Mouse (Mus musculus) spleen, embryonic (tissue): ENCODE results near the gene Rgs3.

Source experiments
- CTCF ChIA-PET: fragments of 350-600 bp; sonication (Branson Sonifier 250); formaldehyde crosslinking; loops from one replicate; lab custom pipeline; 2022; lab: Charles Lee

The Rgs3 gene

DNA sequence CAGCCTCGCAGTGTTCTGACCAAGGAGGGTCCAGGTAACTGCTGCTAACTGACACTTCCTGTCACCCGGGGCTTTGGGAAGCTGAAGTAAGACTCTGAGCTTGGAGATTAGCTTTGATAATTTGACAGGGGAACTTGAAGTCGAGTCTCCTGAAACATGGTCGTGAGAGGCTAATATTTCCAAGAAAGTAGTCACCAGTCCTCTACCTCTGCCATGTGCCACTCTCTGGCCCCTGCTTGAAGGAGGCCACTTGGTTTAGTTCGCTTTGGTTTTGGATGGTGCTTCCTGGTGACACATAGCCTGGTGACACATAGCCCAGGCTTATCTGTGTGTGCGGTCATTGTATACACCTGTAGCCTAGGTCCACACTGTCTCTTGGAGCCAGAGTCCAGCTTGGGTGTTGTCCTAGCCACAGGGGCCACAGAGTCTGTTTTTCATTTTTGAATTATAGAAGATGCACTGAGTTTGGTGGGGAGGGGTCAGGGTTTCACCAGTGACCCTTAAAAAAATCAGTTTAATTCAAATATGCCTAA lies at the start of gene Rgs3:
TSS of gene Rgs3 (plus strand) at position 51 of the 533 bp plus-strand sequence.
- CTCF ChIA-PET: interaction anchor here (0.9 kb wide), 1 partner anchor 201 kb away, joined by 3 read pairs; no protein-coding TSS in a partner anchor

DNA sequence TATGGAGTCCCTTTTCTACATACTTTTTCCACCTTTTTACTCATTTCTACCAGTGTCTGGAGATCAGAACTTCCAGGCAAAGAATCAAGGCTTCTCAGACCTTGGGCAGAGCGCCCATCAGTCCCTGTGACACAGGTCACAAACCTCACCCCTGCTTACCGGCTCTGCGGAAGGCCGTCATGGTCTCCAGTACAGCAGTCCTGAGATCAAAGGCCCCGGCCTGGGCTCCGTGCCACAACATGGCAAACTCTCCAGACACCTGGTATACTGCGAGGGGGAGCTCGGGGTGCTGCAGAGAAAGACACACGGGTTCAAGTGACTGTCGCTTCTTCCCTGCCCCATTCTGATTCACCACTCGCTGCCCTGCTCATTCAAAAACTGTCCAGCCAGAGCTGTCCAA lies 49.7 kb upstream of the Rgs3 start:
- CTCF ChIA-PET: no interaction called here

DNA sequence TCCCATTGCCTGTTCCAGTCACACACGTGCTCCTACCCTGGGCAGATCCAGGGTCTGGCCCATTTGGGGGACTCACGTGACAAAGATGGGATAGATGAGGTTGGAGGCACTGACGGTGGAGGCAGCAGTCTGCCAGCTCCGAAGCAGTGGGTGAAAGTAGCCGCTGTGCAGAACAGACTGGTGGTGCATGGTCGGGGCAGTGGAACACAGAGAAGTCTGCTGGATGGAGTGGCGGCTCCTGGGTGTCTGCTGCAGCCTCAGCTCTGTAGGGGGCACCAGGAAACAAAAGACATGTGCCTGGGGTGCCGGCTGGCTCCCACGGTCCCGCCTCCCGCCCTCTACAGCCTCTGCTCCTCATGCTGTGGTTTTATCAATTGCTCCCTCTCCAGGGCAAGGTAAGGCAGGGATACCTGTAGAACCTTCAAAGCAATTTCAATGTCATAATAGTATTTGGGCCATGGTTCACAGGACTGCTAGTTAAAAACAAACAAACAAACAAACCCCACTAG lies 45.6 kb upstream of the Rgs3 start:
- CTCF ChIA-PET: no interaction called here

DNA sequence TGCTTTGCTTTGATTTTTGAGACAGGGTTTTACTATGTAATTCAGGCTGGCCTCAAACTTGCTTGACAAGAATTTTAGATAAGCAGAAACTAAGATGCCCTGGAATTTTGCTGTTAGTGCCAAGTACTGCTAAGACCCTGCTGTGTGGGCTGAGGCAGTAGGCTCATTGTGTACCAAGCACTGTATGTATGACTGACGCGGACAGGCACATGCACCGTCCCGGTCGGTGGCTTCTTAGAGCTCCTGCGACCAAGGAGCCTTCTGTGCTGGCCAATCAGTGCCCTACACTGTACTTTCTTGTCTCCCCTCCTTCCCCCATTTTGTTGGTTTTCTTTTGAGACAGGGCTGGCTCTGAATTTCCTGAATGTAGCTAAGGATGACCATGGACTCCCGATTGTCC lies 44.7 kb upstream of the Rgs3 start:
- CTCF ChIA-PET: no interaction called here

DNA sequence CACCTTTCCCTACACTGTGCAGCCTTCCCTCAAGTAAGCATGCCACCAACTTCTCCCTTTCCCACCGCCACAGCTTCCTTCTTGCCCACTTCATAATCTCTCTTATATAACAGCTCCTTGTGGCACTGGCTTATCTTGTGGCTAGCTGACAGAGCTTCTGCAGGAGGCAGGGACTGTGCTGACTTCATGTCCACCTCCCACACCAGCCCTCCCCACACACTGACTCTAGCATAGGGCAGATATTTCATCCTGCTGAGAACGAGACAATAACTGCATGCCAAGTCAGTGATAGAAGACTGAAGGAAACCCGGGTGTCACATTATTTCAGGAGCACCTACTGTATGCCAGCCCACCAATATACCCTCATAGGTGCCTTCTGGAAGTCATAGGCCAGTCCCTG lies 44.2 kb upstream of the Rgs3 start:
- CTCF ChIA-PET: no interaction called here

DNA sequence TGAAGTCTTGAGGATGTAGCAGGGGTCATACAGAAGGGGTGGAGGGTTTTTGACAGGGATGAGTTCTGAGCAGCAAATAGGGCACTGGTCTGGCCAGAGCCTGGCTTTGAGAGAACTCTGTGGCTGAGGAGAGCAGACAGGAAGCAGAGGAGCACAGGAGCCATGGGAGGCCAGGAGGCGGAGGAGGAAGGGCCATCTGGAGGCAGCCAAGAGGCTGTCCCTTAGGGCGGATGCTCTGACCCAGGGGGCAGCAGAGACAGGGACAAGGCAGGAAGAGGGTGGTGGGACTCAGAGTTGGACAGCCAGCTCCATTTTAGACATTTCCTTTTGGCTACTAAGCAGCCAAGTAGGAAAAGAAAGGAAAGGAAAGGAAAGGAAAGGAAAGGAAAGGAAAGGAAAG lies 43.6 kb upstream of the Rgs3 start:
- CTCF ChIA-PET: no interaction called here

DNA sequence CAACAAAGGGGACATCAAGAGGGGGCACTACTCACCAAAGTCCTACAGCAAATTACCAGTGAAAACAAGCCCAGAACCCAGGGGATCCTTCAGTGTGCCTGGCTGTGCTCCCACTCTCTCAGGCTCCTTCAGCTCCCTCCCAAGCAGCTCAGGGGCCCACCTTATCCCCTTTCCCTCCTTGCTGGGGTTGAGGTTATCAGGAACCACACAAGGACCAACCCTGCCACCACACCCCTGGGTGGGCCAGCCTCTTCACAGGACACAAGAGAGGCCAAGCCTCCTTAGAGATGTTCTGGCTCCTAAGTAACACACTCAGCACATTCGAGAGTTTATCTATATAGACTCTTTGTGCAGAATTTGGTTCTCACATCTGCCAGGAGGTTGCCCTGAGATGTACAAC lies 43.1 kb upstream of the Rgs3 start:
- CTCF ChIA-PET: no interaction called here

DNA sequence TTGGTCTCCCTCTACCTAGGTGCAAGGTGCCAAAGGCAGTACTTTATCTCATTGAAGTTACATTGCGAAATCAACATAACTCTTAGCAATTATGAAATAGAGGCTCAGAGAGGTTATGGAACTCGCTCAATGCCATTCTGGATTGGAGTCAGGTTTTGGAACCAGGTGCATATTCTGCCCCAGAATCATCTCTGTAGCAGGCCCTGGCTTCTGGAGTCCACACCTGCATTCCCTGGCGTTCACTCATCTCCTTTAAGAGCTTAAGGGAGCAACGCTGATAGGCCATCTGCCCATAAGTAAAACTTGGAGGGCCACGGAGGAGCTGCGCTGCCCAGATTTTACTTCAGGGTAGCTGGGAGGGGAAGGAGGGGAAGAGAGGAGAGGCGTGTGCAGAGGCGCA lies 42.6 kb upstream of the Rgs3 start:
- CTCF ChIA-PET: no interaction called here

DNA sequence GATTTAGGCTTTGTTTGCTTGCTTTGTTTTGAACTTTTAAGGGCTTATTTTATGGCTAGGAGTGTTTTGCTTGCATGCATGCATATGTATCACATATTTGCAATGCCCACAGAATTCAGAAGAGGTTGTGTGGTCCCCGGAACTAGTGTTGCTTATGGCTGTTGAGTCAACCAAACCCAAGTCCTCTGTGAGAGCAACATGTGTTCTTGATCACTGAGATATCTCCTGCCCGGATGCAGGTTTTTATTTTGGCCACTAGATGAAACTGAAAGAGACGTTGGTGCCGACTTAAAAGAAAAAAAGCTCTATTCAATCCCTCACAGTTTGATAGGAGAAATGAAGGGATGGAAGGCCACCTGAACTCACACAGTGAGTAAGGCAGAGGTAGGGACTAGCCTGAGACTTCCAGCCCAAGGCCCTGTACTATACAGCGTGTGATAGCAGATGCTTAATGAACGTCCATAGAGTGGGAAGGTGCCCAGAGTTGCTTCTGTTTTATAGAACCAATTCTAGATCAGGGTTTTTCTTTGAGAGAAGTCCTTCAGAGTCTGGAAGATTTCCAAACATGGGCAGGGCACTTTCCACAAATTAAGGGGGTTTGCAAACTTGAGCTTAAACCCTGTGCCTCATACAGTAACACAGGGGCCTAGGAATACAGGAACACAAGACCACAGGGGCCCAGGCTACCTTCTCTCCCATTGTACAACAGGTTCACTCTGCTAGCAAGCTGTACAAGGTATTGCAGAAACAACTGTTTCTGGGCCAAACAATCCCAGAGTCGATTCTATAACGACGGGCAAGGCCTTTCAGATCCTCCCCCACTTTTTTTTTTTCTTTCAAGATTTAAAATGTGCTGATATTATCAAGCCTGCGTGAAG lies 41.9 kb upstream of the Rgs3 start:
- CTCF ChIA-PET: no interaction called here

DNA sequence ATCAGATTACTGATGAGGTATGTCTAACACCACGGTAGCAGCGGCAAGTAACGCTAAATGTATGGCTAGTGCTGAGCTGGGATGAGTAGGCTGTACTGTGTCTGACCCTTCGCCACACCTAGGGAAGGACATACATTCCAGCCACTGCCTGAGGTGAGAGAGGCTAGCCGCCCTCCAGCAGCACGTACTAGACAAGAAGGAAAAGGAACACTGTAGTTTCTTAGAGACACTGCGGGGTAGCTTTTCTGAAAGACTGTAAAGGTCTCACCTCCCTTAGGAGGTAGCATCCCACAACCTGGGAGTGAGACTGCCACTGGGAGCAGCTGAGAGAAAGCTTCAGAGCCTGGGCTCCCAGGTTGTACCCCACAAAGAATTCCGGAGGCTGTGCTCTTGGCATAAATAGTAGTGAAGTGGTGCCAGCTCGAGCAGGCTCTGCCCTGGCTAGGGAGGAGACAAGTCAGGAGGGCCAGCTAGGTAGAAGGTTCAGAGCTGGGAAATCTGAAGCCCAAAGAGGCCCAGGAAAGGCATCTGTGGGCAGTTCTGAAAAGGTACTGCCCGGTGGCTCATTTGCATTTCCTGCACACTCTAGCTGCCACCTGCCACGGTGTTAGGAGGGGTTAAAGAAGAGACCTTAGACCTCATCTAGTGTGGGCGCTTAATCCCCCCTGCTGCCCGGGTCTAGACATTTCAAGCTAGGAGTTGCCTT lies 41.1 kb upstream of the Rgs3 start:
- CTCF ChIA-PET: no interaction called here

DNA sequence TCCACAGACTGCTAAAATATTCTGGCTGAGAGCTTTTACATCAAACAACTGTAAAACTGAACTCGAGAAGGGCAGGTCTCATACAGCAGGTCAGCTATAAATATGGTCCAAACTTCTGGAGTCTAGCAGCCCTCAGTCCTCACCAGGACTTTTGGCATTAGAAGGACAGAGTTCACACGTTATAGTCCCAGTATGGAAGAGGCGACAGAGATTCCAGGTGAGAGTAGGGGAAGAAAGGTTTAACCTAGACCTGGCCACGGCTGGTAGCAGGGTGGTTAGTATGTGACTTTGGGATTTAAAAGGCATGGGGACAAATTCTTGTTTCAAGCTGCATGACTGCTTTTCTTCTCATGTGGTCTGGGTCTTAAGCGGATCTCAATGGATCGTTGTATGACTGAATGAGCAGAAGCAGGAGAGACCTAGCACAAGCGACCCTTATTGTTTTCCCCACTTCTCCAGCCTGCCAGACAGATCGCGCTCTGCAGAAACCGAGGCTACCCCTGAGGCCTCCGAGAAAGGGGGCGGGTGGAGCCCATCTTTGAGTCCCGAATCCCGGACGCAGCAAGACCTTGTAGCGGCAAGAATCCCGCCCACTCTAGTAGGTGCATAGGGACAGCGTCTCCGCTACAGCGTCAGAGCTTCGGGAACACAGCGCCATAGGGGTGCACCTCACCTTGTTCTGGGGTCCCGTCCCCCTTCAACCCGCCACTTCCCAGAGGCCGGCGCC lies 40.4 kb upstream of the Rgs3 start:
- CTCF ChIA-PET: no interaction called here

DNA sequence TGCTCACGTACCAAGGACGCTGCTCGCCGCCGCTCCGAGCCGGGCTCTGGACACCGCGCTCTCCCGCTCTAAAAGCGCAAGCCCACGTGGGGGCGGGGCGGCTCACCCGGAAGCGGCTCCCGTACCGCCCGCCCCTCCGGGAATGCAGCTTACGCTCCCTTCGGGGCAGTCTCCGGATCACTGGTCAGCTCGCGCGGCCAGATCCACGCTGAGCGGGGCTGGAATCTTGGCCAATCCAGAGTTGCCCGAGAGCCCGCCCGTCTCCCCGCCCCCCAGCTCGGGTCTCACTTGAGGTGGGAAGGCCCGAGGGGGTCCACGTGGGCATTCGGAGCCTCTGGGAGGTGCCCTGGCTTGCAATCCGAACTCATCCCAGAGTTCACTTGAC lies 39.8 kb upstream of the Rgs3 start, which contains the start of gene Alad:
TSS of gene Alad (minus strand) at position 70 of the 385 bp plus-strand sequence.
- CTCF ChIA-PET: interaction anchor here (0.6 kb wide), 1 partner anchor 36 kb away, joined by 4 read pairs; no protein-coding TSS in a partner anchor

DNA sequence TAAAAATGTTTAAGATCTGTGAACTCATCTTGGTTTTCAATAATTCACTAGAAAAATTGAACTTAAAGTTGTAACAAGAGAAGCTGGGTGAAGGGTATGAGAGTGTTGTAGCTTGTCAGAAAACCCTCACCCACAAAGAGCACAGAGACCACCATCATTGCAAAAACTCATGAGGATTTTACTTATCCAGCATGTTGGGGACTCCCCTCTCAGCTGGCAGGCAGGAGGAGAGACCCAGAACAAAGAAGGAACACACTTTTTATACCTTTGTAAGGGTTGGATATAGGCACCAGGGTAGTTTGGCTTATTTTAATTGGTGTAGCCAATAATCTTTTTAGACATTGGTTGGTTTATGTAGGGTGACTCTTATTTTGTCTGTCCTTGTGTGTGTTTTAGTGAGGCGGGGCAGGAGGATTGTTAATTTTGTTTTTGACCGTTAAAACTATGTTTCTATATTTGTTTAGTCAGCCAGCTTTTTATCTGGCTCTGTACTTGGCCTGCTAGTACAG lies 38.7 kb upstream of the Rgs3 start:
- CTCF ChIA-PET: no interaction called here

DNA sequence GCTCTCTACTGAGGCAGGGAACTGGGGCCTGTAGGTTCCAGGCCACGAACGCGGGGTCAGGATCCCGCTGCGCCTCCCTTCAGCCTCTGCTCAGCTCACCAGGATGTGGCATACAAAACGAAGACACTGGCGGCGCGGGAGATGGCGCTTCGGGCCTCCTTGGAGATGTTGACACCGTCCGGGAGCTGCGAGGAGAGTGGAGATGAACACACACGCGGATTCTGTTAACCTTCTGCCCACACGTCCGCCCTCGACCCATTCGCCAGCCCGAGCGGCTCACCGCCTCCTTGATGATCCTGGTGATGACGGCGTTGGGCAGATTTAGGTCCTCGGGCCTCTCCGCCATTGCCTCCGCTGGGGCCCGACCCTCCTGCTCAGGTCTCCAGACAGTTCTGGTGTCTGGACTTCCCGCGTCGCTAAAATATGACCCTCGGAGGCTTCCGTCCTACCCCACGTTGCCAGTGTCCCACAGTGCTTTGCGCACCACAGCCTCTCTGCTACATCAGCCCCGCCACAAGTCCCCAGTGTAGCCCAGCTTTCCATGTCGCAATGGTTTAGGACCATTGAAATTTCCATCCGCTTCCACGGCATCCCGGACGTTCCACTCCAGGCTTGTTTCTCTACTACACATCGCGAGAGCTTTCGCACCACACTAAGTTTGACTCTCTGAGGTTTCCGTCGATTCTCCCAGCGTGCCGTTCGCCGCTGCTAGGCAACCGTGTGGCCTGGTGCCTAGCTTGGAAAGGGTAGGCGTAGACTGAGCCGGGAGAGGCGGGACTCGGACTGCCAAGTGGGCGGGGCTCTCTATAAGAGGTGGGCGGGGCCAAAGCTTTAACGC lies 34.8 kb upstream of the Rgs3 start, which contains the start of the genes Pole3 and 4933430I17Rik:
TSS of gene Pole3 (minus strand) at position 418 of the 838 bp plus-strand sequence.
TSS of gene 4933430I17Rik (plus strand) at position 719 of the 838 bp plus-strand sequence.
- CTCF ChIA-PET: interaction anchor here (0.7 kb wide), 3 partner anchors 43 to 1017 kb away, joined by 3 to 12 read pairs (median 6); no protein-coding TSS in a partner anchor

DNA sequence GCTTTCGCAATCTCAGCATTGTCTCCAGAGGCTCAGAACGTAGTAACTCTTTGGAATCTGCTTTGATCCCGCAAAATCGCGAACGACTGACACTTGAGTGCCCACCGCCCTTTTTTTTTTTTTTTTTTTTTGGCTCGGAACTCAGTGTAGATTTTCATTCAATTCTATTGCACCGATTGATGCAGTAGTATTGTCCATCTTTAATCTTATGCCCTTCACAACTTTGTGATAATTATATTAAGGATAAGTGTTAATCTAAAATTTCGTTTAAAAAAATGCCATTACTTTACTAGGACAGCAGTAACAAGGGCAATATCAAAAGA lies 34.2 kb upstream of the Rgs3 start:
- CTCF ChIA-PET: interaction anchor here (0.7 kb wide), 2 partner anchors 42 to 181 kb away, joined by 6 to 12 read pairs; no protein-coding TSS in a partner anchor

DNA sequence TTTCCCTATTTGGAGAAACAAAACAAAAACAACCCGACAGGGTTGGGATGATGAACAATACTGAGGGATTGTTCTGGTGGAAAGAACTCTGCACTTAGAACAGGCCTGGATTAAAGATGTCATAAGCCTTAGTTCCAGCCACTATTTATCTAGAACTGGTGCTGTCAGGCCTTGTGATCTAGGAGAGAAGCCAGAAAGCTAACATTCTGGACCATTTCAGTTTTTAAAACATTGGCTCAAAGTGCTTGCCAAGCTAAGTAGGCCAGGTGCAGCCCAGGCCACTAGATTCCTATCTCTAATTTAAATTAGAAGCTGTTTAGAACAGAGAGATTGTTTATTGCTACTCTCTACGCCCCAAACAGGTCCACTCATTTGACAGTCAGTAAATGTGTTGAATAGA lies 33.4 kb upstream of the Rgs3 start:
- CTCF ChIA-PET: no interaction called here

DNA sequence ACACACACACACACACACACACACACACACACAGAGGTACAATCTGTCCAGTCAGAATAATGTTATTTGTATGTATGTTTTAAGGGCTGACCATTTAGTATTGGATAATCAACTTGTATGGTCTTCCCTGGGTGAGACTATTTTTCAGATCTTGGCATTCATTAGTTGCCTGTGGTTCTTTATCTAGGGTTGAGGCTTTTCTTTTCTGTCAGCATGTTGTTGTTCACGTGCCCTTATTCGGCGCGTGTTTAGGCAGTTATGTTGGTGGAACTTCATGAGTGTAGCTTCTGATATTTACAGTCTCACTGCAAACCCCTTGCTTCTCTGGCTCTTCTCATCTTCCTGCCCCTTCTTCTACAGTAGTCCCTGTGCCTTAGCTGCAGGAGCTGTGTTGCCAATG lies 32.0 kb upstream of the Rgs3 start:
- CTCF ChIA-PET: no interaction called here

DNA sequence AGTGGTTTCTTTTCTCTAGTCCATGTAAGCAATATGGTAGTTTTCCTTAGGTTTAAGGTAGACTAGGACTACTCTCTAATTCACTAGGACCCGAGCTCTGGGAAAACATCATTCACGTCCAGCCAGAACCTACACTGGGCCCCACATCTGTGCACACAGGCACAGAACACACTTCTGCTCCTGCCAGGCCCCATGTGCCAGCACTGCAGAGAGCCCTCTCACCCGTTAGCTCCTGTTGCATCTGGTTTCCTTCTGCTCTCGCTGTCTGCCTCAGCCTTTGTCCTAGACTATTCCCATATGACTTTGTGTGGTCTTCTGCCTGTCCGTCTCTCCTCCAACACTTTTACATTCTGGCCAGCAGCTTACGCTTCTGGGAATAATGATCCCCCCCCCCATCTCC lies 25.9 kb upstream of the Rgs3 start:
- CTCF ChIA-PET: no interaction called here

DNA sequence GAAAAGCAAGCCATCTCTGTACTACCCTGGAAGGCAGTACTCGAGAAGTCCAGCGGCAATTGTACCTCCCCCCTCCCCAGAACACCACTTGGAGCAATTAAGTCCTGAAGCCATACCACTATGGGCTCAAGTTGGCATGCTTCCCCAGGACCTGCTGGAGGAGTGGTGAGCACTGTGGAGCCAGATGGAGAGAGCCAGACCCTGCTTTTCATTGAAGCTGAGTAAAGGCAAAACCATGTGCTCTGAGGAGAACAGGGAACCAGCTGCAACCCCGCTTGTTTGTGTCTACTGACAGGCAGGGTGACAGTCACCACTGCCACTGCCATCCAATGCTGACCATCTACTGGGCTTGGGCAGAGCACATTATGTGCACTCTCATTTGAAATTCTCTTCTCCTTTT lies 17.8 kb upstream of the Rgs3 start:
- CTCF ChIA-PET: interaction anchor here (0.7 kb wide), 1 partner anchor 238 kb away, joined by 3 read pairs; no protein-coding TSS in a partner anchor

DNA sequence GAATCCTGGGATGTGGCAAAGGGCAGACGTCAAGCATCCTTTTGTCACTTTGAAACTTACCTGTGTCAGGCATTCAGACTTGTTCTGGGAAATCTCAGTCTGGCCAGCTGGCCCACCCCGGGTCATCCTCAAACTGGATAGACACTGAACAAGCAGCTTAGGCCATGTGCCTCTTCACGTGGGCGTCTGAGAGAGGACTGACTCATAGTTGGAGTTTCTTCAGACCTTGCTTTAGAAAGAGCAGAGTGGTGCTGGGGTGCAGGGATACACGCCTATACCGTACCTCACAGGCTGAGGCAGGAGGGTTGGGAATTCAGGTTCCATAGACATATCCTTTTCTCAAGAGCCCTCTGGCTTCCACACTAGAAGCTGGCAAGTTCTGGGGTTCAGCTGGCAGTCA lies 15.9 kb upstream of the Rgs3 start:
- CTCF ChIA-PET: no interaction called here
